Mouse (Mus musculus) frontal cortex, postnatal 10 days (tissue): ENCODE results near the gene Atp4a.
A peak's percentile ranks its signal among the peaks of the same experiment; 100 is the strongest.
"Not testable (repeated sequence)": the region's sequence is repeated elsewhere in the genome, so short reads cannot be mapped to it uniquely, and the experiment has no call there.

Experiments
- DNase-seq, 2 experiments: peaks; one replicate each; pipeline ENCODE4 v3.0.0; 2022; ENCODE audit warnings: low spot score in 2 of 2, mixed read lengths in 1 of 2

Atp4a gene

GRCm38 (mm10) chr7:30729396-30730063, 17.5 kb downstream of the Atp4a start, which contains the start of gene Tmem147:
Gene Tmem147, minus strand, starts transcription at chr7:30729540.
- DNase-seq, result peak; percentile 92 to 95

GRCm38 (mm10) chr7:30730064-30730722, 18.2 kb downstream of the Atp4a start:
- not testable (repeated sequence) for DNase-seq

GRCm38 (mm10) chr7:30736211-30736610, 24.2 kb downstream of the Atp4a start:
- no peak for DNase-seq

DNA sequence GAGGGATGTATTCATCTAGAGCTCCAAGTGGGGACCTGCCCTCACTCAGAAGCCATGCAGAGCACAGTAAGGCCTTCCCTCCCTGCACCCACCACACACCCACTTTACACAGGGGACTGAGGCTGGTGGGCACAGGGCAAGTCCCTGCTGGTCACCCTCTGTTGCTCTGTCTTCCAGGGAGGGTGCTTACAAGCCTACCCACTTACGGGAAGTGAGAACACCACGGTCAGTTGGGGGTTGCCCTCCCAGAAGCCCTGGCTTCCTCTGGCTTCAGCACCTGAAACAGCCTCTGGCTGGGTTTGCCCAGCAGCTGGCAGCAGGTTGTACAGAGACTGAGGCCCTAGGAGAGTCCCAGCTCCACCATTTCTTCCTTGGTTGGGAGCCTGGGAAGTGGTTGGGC, 30.6 kb downstream of the Atp4a start:
- not testable (repeated sequence) for DNase-seq

DNA sequence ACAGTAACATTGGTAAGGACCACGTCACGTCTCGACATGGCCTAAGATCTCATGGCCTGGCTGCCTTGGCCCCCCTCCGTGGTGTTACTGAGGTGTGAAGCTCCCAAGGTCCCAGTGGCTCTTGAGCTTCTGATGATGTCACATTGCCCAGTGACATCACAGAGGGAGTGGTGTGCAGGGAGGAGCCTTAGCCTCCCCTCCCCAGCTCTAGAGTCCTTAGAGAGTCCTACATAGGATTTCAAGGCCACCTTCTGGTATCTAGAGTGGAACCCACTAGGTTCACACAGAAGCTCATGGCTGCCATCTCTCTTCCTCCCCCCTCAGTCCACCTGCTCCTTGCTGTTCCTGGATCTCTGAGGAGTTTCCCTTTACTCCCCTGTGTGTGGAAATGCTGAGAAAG, 31.6 kb downstream of the Atp4a start, which contains the start of gene Gapdhs:
Gene Gapdhs (minus strand): TSS at position 65 of the 400 bp plus-strand sequence.
- not testable (repeated sequence) for DNase-seq

GRCm38 (mm10) chr7:30744022-30744598, 32.1 kb downstream of the Atp4a start:
- no peak for DNase-seq

GRCm38 (mm10) chr7:30747525-30748204, 35.7 kb downstream of the Atp4a start:
- no peak for DNase-seq

DNA sequence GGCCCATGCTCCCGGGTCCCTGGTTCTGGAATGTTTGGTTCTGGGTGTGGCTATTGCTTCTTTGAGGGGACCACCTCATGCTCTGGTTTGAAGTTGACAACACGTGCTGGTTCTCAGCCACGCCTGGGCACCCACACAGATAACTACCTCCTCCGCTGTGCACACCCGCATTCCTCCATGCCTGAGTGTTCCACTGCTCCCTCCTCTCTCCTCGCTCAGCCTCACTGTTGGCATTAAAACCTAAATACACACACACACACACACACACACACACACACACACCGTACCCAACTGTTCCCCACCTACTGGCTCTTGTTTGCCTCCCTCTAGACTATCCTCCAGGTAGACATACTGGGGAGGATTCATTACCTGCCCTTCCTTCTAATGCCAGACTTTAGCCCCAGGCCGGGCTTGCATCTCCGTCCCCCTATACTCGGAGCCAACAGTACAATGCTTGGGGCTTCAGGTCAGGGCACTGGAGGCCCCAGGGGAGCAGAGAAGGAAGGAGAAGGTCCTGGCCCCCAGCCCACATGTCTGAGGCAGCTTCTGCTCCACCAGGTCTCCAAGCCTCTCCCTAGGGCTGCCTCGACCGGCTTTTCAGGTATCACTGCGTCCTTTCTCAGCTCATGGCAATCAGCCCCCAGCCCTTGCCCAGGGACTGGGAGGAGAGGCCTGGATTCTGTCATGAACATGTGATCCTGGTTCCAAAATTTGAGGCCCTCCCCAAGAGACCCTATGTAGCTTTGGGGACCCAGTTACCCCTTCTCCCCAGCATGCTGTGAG, 38.0 kb downstream of the Atp4a start:
- DNase-seq, result no peak

- no peak for DNase-seq
These were observed 39.2 kb downstream of the Atp4a start, which contains the start of gene Sbsn for GRCm38 (mm10) chr7:30751086-30751669. Gene Sbsn, plus strand, starts transcription at chr7:30751471.

GRCm38 (mm10) chr7:30757001-30757400, 45.0 kb downstream of the Atp4a start:
- DNase-seq, result no peak

DNA sequence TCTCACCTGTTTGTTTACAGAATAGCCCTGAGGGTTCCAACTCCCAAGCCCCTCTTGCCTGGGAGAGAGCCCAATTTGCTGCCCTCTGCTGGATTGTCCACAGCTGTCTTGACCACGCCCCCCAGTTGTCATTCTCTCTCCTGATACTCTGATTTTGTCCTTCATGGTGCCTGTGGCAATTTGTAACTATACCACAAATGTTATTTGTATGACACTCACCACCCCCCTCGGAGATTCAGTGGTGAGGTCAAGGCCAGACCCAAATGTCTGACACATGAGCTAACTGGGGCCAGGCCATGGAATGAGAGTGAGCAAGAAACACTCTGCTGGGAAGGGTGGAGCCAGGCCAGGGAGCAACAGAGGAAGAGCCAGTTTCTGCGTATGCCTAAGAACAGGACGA, 46.8 kb downstream of the Atp4a start:
- DNase-seq, result no peak

GRCm38 (mm10) chr7:30761769-30762352, 49.9 kb downstream of the Atp4a start:
- no peak for DNase-seq

- DNase-seq, result no peak
These were observed 51.4 kb downstream of the Atp4a start, which contains the start of gene Dmkn for GRCm38 (mm10) chr7:30763456-30763855. Gene Dmkn, plus strand, starts transcription at chr7:30763756.

GRCm38 (mm10) chr7:30765173-30765572, 53.2 kb downstream of the Atp4a start:
- DNase-seq, result no peak

- no peak for DNase-seq
These were observed 54.4 kb downstream of the Atp4a start for GRCm38 (mm10) chr7:30766408-30766807.

DNA sequence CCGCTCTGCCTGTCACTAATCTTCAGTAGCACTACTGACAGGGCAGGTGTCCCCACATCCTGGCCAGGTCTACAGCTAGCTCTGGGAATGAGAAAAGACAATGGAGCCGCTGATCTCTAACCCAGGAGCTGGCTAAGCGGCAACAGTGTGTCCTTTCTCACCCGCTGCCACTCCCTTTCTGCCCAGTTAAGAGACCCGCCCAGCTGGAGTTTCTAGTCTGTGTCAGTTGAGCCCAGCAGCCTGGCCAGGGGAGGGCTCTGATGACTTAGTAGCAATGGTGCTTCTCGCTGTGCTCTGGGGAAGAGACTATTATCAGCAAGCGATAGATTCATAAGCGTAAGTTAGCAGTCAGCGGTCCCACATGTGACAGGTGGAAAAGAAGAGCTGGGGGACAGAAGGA, 57.2 kb downstream of the Atp4a start:
- DNase-seq, result no peak
